17 mouse cellular contexts compared by ENCODE assay signal in the genomic region with DNA sequence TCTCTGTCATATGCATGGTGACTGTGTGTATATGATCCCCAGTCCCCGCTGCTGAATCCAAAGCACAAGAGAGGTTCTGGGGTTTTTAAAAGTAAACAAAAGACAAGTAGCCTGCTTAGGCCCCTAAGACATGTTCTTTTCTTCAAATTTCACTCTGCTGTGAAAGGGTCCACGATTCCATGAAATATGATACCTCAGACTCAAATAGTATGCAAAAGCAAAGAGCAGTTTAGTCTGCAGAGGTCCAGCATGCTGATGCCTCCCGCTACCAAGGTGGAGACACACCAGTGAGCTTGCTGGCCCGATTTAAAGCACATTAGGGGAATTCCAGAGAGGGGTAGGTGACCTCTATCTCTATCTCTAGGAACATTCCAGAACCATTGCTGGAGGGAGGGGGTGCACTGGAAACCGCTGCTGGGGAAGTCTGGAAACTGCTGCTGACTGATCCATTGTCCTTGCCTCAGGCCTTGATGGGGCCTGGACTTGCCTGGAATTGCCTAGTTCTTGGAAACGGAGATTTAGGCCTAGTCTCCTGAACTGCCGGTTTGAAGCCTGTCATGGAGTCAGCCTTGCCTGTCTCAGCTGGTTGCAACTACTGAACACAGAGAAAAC. TPM values are rescaled to one million over a fixed set of nuclear protein-coding genes. Genes with fewer than 3 reads are reported as not detected.
DNase-seq lines count a peak whose midpoint lies in the region; ATAC-seq and TF ChIP-seq lines count a peak whose summit lies in the region.
"Had no signal": no experiment of that assay in that cellular context is flagged by ENCODE, and none has a peak within 500 bp of the region (broad histone marks: within the 10 kb centered on the region; RNA-seq: fewer than 3 reads in every experiment).

No protein-coding gene starts in this region.

- H3K4me1 ChIP-seq in lung, embryonic 14.5 days (ENCODE audit: insufficient read depth), result no peaks in the 10 kb centered on the region
- H3K4me1 ChIP-seq in embryonic facial prominence, embryonic 11.5 days (ENCODE audit: control insufficient read depth, insufficient read depth, low read length), result 0 out of 2 replicates have a peak, but pooled peaks cover 2% of the 10 kb centered on the region
- H3K4me1 ChIP-seq in neural tube, embryonic 13.5 days (replicated peaks), result peaks cover 6% of the 10 kb centered on the region; the same call in 1 of the 2 replicates
- H3K4me1 ChIP-seq: liver, embryonic 12.5 days; megakaryocyte, embryonic 14.5 days had no signal

- WGBS in lung, embryonic 14.5 days, result 44% methylated on average over 7 of the region's 7 CpGs
- whole genome bisulfite sequencing in embryonic facial prominence, embryonic 11.5 days, result 55% methylated on average over 7 of the region's 7 CpGs
- WGBS in neural tube, embryonic 13.5 days, result 67% methylated on average over 7 of the region's 7 CpGs

- no peak for TF ChIP-seq CTCF in lung, embryonic 14.5 days (IDR thresholded peaks at IDR 0.05; ENCODE audit: low read depth)

- H3K36me3 ChIP-seq in lung, embryonic 14.5 days (ENCODE audit: insufficient read depth), result no peaks in the 10 kb centered on the region
- no peaks in the 10 kb centered on the region for H3K36me3 ChIP-seq in embryonic facial prominence, embryonic 11.5 days (replicated peaks; ENCODE audit: control insufficient read depth, insufficient read depth, low read depth, low read length)
- H3K36me3 ChIP-seq in neural tube, embryonic 13.5 days, result no peaks in the 10 kb centered on the region
- H3K36me3 ChIP-seq: liver, embryonic 12.5 days had no signal

- H3K27ac ChIP-seq in lung, embryonic 14.5 days (ENCODE audit: low read depth), result no peak overlapping the region
- H3K27ac ChIP-seq in embryonic facial prominence, embryonic 11.5 days (replicated peaks; ENCODE audit: low read depth, low read length), result no peak overlapping the region
- 0 out of 2 replicates have a peak overlapping the region, but pooled peaks have one; percentile 9 for H3K27ac ChIP-seq in neural tube, embryonic 13.5 days (replicated peaks)
- H3K27ac ChIP-seq: hindbrain, embryonic 14.5 days; liver, embryonic 12.5 days had no signal

- H3K27me3 ChIP-seq in lung, embryonic 14.5 days (ENCODE audit: insufficient read depth, low read length), result no peaks in the 10 kb centered on the region
- no peaks in the 10 kb centered on the region for H3K27me3 ChIP-seq in embryonic facial prominence, embryonic 11.5 days (ENCODE audit: control insufficient read depth, insufficient read depth, low read length)
- peaks cover 4% of the 10 kb centered on the region for H3K27me3 ChIP-seq in neural tube, embryonic 13.5 days
- H3K27me3 ChIP-seq: CH12.LX had no signal

- no peak overlapping the region for H3K4me3 ChIP-seq in lung, embryonic 14.5 days (ENCODE audit: low read depth, low read length)
- H3K4me3 ChIP-seq in embryonic facial prominence, embryonic 11.5 days (ENCODE audit: low read depth, low read length), result no peak overlapping the region
- H3K4me3 ChIP-seq in neural tube, embryonic 13.5 days, result no peak overlapping the region
- H3K4me3 ChIP-seq: liver, embryonic 12.5 days; megakaryocyte, embryonic 14.5 days had no signal

- DNase-seq in adrenal gland, postnatal 14 days, result peak; percentile 18
- DNase-seq in adrenal gland, postnatal 25 days, result no peak
- DNase-seq in lung, embryonic 14.5 days, result peak; percentile 30
- no peak for DNase-seq in lung, postnatal 4 days
- peak; percentile 46 for DNase-seq in embryonic facial prominence, embryonic 11.5 days (ENCODE audit: low spot score)
- no peak for DNase-seq in urinary bladder, postnatal 14 days (ENCODE audit: low spot score)
- DNase-seq: adrenal gland, adult 8-10 months; cerebellum, adult 8-10 months; gastrocnemius, postnatal 36 days; kidney, postnatal 36 days had no signal

- no peak overlapping the region for H3K9ac ChIP-seq in lung, embryonic 14.5 days
- H3K9ac ChIP-seq in embryonic facial prominence, embryonic 11.5 days (replicated peaks; ENCODE audit: low read length), result no peak overlapping the region
- no peak overlapping the region for H3K9ac ChIP-seq in neural tube, embryonic 13.5 days
- H3K9ac ChIP-seq: hindbrain, embryonic 14.5 days; liver, embryonic 12.5 days had no signal

- ATAC-seq in lung, embryonic 14.5 days (ENCODE audit: insufficient read depth), result peak; percentile 39; the same call in 1 of the 2 replicates
- 0 out of 2 replicates have a peak, but pooled peaks have one; percentile 34 for ATAC-seq in embryonic facial prominence, embryonic 11.5 days (replicated peaks; ENCODE audit: insufficient number of reproducible peaks, low FRiP score, low TSS enrichment, low read depth)
- no peak for ATAC-seq in neural tube, embryonic 13.5 days (ENCODE audit: low read depth)
- no peak for ATAC-seq in activated CD4-positive, CD25-positive, alpha-beta regulatory T cell, adult 4 months
- ATAC-seq: intestine, postnatal 0 days; liver, embryonic 12.5 days had no signal

- no peak overlapping the region for H3K4me2 ChIP-seq in lung, embryonic 14.5 days
- no peak overlapping the region for H3K4me2 ChIP-seq in embryonic facial prominence, embryonic 11.5 days (ENCODE audit: low read depth, low read length)
- H3K4me2 ChIP-seq in neural tube, embryonic 13.5 days, result no peak overlapping the region
- H3K4me2 ChIP-seq: hindbrain, embryonic 14.5 days; liver, embryonic 12.5 days had no signal

- no peaks in the 10 kb centered on the region for H3K9me3 ChIP-seq in lung, embryonic 14.5 days (ENCODE audit: low read depth, low read length)
- H3K9me3 ChIP-seq in embryonic facial prominence, embryonic 11.5 days (replicated peaks; ENCODE audit: control insufficient read depth, low read length), result no peaks in the 10 kb centered on the region
- H3K9me3 ChIP-seq in neural tube, embryonic 13.5 days, result no peaks in the 10 kb centered on the region
- H3K9me3 ChIP-seq: liver, embryonic 12.5 days had no signal

RNA-seq across cellular contexts. Expression of gene Mb21d2, which starts 6.8 kb away (rescaled TPM):
- total RNA-seq in adrenal gland, postnatal 14 days (2021), result 11.5 and 11.8 TPM in 2 replicates
- total RNA-seq in adrenal gland, postnatal 25 days (2021), result 12.7 and 15.1 TPM in 2 replicates
- polyA plus RNA-seq in lung, embryonic 14.5 days (2014; fragmentation: Nextera tagmentation; extraction: Ambion mirVana), result 7.3 and 9.6 TPM in 2 replicates
- polyA plus RNA-seq in embryonic facial prominence, embryonic 11.5 days (2014; fragmentation: Nextera tagmentation; extraction: Ambion mirVana), result 11.5 and 11.6 TPM in 2 replicates
- polyA plus RNA-seq in neural tube, embryonic 13.5 days (2015; fragmentation: Nextera tagmentation; extraction: Ambion mirVana), result 13.5 TPM in 2 replicates
- not detected for polyA plus RNA-seq in activated CD4-positive, CD25-positive, alpha-beta regulatory T cell, adult 4 months (2017; shearing (Covaris generic))
- total RNA-seq: CH12.LX had no signal

Comparison
In these comparisons a context has a peak if more than half of its experiments do, and no peak if none do; other contexts are left out.
1. DNase-seq: peak in adrenal gland, postnatal 14 days (single experiment), lung, embryonic 14.5 days (single experiment) and embryonic facial prominence, embryonic 11.5 days (single experiment); none in adrenal gland, postnatal 25 days (single experiment), lung, postnatal 4 days (0 of 2) and urinary bladder, postnatal 14 days (single experiment).
2. ATAC-seq: peak in lung, embryonic 14.5 days (single experiment) and embryonic facial prominence, embryonic 11.5 days (single experiment); none in neural tube, embryonic 13.5 days (single experiment) and activated CD4-positive, CD25-positive, alpha-beta regulatory T cell, adult 4 months (single experiment).